Mouse (Mus musculus) small intestine, adult 2 months (tissue): ENCODE data around the gene Bcar1. TPM values are rescaled to one million over a fixed set of nuclear protein-coding genes. Genes with fewer than 3 reads are reported as not detected.
A peak's percentile ranks its signal among the peaks of the same experiment; 100 is the strongest.

Experiments used
- H3K27ac ChIP-seq: fragments of 200-500 bp; 2 replicates; pipeline ENCODE4 v1.5.1; 2012; ENCODE audit warnings: low read depth, low read length, control low read depth, inconsistent platforms; ENCODE audit not compliant: insufficient read depth
- H3K27me3 ChIP-seq: fragments of 200-500 bp; 2 replicates; pipeline ENCODE4 v1.6.1; 2012; ENCODE audit warnings: mild to moderate bottlenecking, moderate library complexity, low read length, inconsistent platforms; ENCODE audit not compliant: control insufficient read depth, insufficient read depth
- H3K36me3 ChIP-seq: fragments of 200-500 bp; 2 replicates; pipeline ENCODE4 v1.6.1; 2012; ENCODE audit warnings: mild to moderate bottlenecking, low read length, control low read depth, inconsistent platforms; ENCODE audit not compliant: control insufficient read depth, insufficient read depth
- H3K4me1 ChIP-seq: fragments of 200-500 bp; 2 replicates; pipeline ENCODE4 v1.6.1; 2012; ENCODE audit warnings: low read length, inconsistent platforms, mixed read lengths; ENCODE audit not compliant: control insufficient read depth, insufficient read depth, insufficient read length
- H3K4me3 ChIP-seq: fragments of 200-500 bp; 2 replicates; pipeline ENCODE4 v1.5.1; 2012; ENCODE audit warnings: low read depth, mild to moderate bottlenecking, control low read depth, inconsistent platforms, low read length, moderate library complexity
- CTCF ChIP-seq: fragments of 200-500 bp; IDR thresholded peaks from 2 replicates; pipeline ENCODE4 v1.5.1; 2012; ENCODE audit warnings: low read depth, mild to moderate bottlenecking, control low read depth, inconsistent platforms, low read length, moderate library complexity, mixed read lengths; ENCODE audit not compliant: insufficient replicate concordance, insufficient read length; ENCODE audit errors: extremely low read depth
- POLR2A ChIP-seq: fragments of 200-500 bp; IDR thresholded peaks from 2 replicates; pipeline ENCODE4 v1.6.1; 2012; ENCODE audit warnings: low read depth, mild to moderate bottlenecking, control low read depth, inconsistent platforms, low read length, moderate library complexity
- WGBS: fragments of 180-500 bp; shearing (Covaris S2); methylation state at CpG from one replicate; pipeline ENCODE4 v1.1.7; 2018; 5-methylcytosine and 5-hydroxymethylcytosine counted together
- polyA plus RNA-seq: library from polyadenylated mRNA; depleted of rRNA; stranded (reverse); fragments of >200 nt; gene quantifications from 2 replicates; pipeline ENCODE4 v1.2.3, GENCODE M21; 2012

The Bcar1 gene
- polyA plus RNA-seq, 1 experiment: 251 TPM

DNA sequence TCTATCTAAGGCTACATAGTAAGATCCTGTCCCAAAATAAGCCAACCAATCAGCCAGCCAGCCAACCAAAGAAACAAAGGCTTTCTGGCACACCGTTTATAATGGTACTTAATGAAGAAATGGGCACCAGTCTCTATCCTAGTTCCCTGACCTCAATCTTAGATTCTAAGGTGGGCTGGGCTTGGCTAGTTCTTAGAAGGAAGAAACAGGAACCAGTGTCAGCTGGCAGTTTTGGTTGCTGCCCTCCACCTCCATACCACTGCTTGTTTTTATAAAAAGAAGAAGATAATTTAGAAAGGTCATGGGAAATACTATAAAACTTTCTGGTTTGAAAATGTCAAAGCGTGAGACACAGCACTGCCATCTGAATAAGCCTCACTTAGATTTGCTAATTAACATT is 42.5 kb upstream of the Bcar1 start:
- Histone ChIP-seq H3K4me3 (no peak overlapping the region), H3K4me1 (peaks cover 8% of the 10 kb centered on the region; the same call in 1 of the 2 replicates)
- TF ChIP-seq CTCF (no peak), POLR2A (no peak)

DNA sequence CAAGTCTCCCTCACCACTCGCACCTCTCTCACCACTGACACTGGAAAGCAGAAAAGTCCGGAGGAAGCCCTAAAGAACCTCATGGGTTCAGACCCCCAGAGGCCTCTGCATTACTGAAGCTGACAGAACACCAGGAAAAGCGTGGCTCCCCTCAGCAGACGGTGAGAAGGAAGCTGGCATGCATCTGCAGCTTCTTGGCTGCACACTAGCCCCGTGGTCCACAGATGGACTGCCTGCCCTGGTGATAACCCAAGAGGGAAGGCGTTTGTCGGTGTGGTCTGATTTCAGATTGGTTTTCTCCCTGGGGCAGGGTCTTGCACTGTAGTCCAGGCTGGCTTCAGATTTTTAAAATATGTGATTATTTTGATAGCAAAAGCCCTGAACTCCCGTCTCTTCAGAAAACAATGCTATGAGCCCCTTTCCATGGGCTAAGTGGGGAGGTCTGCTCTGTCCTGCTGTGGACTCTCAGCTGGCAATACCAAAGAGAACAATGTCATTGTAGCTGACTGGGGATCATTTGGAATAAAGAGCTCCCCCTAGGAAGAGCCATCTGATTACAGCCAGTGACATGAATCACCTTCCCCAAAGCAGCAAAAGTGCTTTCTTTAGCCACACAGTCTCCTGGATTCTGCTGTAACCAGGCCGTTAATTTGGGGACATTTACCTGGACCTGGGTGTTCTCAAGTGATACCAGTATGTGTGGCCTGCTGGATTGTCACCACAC is 39.2 kb upstream of the Bcar1 start:
- Histone ChIP-seq H3K4me1 (peaks cover 4% of the 10 kb centered on the region; the same call in 1 of the 2 replicates), H3K27ac (no peak overlapping the region), H3K27me3 (no peaks in the 10 kb centered on the region), H3K4me3 (no peak overlapping the region), H3K36me3 (peaks cover 7% of the 10 kb centered on the region; the same call in 1 of the 2 replicates)
- 83% methylated on average over 9 of the region's 9 CpGs for WGBS
- no peak for TF ChIP-seq CTCF
- no peak for TF ChIP-seq POLR2A

More for the DNA sequence above, 42.5 kb upstream of the Bcar1 start:
- WGBS: 86% methylated on average over 2 of the region's 2 CpGs
- Histone ChIP-seq H3K36me3 (no peaks in the 10 kb centered on the region), H3K27me3 (no peaks in the 10 kb centered on the region), H3K27ac (no peak overlapping the region)

DNA sequence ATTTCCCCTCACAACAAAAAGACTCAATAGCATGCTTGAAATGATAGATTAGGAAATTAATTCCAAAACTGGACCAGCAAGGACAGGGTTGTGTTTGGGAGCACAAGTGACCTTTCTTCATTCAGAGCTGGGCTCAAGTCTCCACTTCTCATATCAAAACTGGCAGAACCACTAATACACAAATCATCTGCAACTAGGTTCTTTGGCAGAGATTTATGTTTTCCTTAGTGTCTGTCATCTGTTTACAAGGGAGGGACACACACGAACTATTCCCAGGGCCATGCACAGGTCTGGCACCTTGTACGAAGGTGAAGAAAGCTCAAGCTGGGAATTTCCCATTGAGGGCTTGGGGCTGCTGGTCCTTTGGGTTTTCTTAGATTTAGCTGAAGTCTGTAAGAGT is 38.6 kb upstream of the Bcar1 start:
- H3K4me3 ChIP-seq: no peak overlapping the region
- H3K27ac ChIP-seq: no peak overlapping the region
- H3K27me3 ChIP-seq: no peaks in the 10 kb centered on the region
- peaks cover 4% of the 10 kb centered on the region; the same call in 1 of the 2 replicates for H3K4me1 ChIP-seq
- no peak for TF ChIP-seq CTCF
- TF ChIP-seq POLR2A: no peak
- WGBS: 62% methylated on average over 2 of the region's 2 CpGs
- peaks cover 7% of the 10 kb centered on the region for H3K36me3 ChIP-seq

DNA sequence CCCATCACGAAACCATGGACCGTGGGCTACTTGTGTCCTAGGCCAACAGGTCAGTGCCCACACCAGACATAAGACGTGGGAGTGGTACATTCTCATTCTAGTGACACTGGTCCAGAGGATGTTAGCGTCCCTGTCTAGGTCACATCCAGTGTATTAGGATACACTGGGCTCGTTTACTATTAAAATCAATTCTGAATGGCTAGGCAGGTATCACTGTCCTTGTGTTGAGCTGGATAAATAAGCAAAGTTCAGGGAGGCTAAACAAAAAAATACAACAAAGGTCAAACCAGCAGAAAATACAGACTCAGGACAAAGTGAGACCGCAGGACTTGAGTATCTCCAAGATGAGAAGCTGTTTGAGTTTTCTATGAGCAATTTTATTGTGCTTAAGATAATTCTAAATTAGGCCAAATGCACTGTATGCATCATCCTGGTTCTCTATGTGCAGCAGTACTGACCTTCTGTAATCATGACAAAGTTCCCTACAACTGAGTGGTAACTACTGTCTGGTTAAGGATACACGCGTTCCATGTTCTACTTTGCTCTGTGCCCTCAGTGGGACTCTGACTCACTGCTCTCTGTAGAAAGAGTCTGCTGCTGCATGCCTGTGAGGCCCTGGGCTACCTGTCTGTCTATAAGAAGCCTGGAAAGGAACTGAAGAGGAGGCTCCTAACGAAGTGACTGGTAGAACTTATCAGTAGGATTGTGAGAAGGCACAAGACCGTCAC is 37.3 kb upstream of the Bcar1 start:
- H3K27ac ChIP-seq: peak overlapping the region; percentile 62; the same call in 1 of the 2 replicates
- 92% methylated on average over 10 of the region's 10 CpGs for WGBS

DNA sequence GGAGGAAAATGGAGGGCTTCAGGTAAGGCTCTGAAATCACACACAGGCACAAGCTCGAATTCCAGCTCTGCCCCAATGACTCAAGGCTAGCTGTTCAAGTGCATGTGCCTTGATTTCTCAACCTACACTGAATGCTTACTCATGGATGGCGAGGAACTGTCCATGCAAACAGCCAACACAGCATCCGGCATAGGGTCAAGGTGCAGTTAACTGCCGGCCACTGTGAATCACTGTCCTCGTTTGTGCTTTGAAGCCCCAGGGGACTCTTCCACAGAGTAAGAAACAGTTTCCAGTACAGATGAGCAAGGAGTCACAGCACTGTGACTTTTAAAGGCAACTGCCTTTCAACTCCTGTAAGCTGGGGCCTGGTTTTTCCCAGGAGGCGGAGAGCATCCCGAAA is 36.1 kb upstream of the Bcar1 start:
- peaks cover 4% of the 10 kb centered on the region; the same call in 1 of the 2 replicates for H3K4me1 ChIP-seq
- peaks cover 7% of the 10 kb centered on the region for H3K36me3 ChIP-seq
- no peak overlapping the region for H3K4me3 ChIP-seq
- H3K27ac ChIP-seq: no peak overlapping the region; the same call in 1 of the 2 replicates
- TF ChIP-seq CTCF: no peak
- no peak for TF ChIP-seq POLR2A
- WGBS: 77% methylated on average over 7 of the region's 7 CpGs
- H3K27me3 ChIP-seq: no peaks in the 10 kb centered on the region

More for the DNA sequence above, 37.3 kb upstream of the Bcar1 start:
- H3K27me3 ChIP-seq: no peaks in the 10 kb centered on the region
- H3K36me3 ChIP-seq: peaks cover 7% of the 10 kb centered on the region
- no peak for TF ChIP-seq POLR2A
- TF ChIP-seq CTCF: no peak
- H3K4me1 ChIP-seq: peaks cover 4% of the 10 kb centered on the region; the same call in 1 of the 2 replicates
- no peak overlapping the region for H3K4me3 ChIP-seq

DNA sequence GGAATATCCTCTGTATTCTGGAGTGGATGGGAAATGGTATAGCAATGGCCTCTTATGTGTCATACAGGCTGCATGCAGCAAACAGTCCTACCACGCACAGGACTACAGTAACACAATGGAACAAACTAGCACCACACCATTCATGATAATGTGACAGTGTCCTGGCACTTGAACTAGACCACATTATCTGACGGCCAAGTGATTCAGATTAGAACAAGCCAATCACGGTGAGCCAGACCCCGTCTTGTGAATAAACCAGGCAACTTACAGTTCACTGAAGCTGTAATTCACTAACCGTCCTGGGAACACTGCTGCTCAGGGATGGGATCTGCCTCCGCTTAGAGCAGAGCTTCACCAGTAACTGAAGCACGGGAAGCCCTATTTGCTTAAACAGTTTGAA is 35.2 kb upstream of the Bcar1 start:
- Histone ChIP-seq H3K27ac (no peak overlapping the region), H3K4me3 (no peak overlapping the region), H3K4me1 (peaks cover 4% of the 10 kb centered on the region; the same call in 1 of the 2 replicates), H3K27me3 (no peaks in the 10 kb centered on the region), H3K36me3 (peaks cover 9% of the 10 kb centered on the region)
- WGBS: 87% methylated on average over 7 of the region's 7 CpGs
- no peak for TF ChIP-seq POLR2A

DNA sequence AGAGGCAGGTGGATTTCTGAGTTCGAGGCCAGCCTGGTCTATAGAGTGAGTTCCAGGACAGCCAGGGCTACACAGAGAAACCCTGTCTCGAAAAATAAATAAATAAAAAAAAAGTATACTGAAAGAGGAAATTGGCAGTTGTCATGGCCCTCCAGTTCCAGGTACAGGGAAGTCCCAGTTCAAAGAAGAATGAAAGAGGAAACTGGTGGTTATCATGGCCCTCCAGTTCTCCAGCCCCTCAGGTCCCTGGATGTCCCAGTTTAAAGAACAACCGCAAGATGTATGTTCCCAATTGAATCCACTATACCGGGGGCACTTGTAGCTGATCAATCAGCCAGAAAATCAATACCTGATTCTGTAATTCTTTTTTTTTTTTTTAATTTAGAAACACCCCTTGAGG is 32.9 kb upstream of the Bcar1 start:
- H3K27me3 ChIP-seq: no peaks in the 10 kb centered on the region
- H3K27ac ChIP-seq: no peak overlapping the region
- H3K36me3 ChIP-seq: peaks cover 9% of the 10 kb centered on the region
- no peak for TF ChIP-seq POLR2A
- TF ChIP-seq CTCF: no peak
- 93% methylated on average over 4 of the region's 4 CpGs for WGBS
- no peak overlapping the region for H3K4me3 ChIP-seq
- H3K4me1 ChIP-seq: peaks cover 2% of the 10 kb centered on the region; the same call in 1 of the 2 replicates
